Mouse (Mus musculus): ENCODE measurements around the gene Slc41a1.

DNA sequence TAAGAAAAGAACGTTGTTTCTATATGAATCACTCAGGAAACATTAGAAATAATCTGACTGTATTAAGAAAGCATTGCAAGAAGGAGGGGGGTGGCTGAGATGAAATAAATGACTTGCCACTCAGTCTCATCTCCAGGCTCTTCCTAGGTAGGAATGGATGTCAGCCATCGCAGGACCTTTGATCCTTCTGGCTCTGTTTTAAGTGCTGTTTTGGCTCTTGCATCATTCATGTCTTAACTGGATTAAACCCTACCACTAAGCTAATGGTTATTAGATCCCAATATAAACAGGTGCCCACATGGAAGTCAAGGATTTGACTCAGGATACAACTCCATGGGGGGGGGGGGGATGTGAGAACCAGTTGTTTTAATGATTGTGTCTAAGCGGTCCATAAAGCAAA lies 32.1 kb upstream of the Slc41a1 start:
- no peak for TF ChIP-seq CHD1 (IDR thresholded peaks at IDR 0.05; ENCODE audit: low read depth, low read length)
- TF ChIP-seq HCFC1 (IDR thresholded peaks at IDR 0.05; ENCODE audit: low read depth, low read length) = no peak
- TF ChIP-seq CTCF (conservative IDR thresholded peaks at IDR 0.05 in 1 of 2, IDR thresholded peaks at IDR 0.05 in 1 of 2; ENCODE audit: low read depth in 2 of 2, low read length in 2 of 2) = no peak

All from CH12.LX (cell line).